Mouse (Mus musculus) lung, postnatal 36 days (tissue): ENCODE results near the gene Rerg.
A peak's percentile ranks its signal among the peaks of the same experiment; 100 is the strongest.

Experiments
- DNase-seq: peaks from one replicate; pipeline ENCODE4 v3.0.0; 2022; ENCODE audit warnings: mixed read lengths

The Rerg gene

DNA sequence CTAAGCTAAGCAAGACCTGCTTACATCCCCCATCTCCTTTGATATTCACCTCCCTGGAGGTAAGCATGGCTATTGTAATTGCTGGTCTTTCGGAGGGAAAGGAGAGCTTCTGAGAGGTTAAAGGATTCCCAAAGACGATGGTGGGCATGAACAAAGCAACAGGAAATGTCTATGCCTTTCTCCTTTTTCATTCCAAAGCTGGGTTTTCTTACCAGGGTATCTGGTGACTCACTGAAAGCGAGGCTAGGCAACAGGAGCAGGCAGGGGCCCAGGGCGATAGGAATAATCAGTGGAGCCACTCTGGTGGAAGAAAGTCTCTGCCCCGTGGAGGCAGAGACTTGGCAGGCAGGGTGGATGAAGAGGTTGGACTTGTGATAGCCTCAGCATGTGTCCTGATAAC, at the start of gene Rerg:
Gene Rerg (minus strand): TSS at position 272 of the 400 bp plus-strand sequence.
- no peak for DNase-seq

DNA sequence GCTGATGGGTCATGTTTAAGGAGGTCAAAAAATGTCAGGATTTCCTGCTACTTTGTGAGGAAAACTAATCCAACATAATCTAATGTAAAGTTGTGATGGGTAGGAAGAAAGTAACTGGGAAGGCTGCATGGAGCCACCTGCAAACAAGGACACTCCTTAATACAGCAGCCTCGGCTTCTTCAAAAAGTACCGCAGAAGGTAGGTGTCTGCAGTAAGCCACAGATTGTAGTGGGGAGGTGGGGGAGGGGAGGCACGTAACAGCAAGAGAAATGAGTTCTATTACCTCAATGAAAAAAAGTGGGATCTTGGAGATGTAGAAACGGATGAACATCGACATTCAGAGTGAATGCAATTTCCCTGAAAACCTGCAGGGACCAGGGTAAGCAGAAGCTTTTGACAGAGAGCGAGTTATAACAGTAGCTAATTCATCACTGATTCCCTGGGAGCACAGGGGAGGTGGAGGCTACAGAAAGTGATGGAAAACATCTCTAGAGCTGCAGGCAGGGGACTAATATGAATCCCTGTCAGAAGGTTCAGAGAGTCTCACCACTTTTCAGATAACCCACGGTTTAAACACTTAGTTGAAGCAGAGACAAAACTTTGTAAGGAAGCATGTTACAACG, 47.7 kb upstream of the Rerg start:
- no peak for DNase-seq

DNA sequence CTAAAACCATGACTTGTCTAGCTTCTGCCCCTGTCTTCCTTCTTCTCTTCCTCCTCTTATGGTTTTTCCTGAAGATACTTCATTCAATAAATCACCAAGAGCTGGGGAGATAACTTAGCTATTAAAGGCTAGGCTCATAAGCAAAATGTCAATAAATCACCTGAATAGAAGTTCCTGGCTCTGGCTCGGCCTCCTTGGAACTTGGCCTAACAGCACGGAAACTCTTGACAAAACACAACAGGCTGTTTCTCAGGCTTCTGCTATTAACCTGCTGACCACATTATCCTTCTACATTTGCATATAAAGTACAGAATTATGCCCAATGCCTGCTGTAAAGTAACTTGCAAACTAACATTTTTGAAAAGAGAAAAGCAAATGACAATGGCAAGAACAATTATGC, 41.1 kb upstream of the Rerg start:
- no peak for DNase-seq

DNA sequence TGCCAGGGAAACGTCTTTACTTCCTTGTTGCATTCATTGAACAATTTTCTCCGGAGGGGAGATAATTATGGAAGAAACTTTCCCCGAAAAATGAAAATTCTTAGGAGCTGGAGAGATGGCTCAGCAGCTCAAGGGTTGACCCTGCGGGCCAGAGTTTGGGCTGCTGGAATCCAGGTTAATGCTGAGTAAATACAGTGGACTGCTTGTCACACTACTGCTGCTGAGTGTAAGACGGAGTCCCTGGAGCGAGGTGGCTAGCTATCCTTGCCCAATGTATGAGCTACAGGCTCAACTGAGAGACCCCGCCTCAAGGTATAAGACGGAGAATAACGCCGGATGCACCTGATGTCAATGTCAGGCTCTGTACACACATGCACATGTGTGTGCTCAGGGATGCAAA, 40.7 kb upstream of the Rerg start:
- no peak for DNase-seq

DNA sequence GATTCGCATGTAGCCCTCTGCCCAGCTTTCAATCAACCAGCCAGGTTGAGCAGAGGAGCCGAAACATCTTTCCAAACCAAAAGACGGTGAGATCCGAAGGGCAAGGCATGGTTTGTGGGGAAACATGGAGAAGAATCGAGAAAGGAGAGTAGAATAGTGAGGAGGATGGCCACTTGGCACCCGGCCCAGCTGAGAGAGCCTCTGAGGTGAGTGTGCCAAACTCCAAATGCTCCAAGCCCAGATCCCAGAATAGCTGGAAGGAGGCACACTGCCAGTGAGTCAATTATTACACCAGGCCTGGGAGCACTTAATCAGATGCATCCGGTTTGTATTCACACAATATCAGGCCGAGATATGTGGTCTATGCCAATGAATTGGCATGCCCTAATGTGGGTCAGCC, 39.7 kb upstream of the Rerg start:
- peak; percentile 29 for DNase-seq

DNA sequence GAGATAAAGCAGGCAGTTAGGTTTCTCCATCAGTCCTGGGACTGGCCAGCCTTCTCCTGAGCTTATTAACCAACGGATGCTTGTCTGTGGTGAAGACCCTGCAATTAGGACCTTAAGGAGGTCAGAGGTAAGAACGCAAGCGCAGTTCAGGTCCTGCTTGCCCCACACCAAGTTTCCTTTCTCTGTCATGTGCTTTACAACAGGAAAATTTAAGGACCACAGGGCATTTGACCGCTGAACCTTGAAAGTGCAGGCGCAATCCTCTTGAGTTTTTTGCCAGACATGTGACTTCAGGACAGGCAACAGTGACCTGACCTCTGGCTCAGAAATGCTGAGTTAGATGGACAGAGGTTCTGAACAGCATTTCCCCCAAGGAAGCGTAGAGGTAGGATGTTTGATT, 36.8 kb upstream of the Rerg start:
- no peak for DNase-seq

DNA sequence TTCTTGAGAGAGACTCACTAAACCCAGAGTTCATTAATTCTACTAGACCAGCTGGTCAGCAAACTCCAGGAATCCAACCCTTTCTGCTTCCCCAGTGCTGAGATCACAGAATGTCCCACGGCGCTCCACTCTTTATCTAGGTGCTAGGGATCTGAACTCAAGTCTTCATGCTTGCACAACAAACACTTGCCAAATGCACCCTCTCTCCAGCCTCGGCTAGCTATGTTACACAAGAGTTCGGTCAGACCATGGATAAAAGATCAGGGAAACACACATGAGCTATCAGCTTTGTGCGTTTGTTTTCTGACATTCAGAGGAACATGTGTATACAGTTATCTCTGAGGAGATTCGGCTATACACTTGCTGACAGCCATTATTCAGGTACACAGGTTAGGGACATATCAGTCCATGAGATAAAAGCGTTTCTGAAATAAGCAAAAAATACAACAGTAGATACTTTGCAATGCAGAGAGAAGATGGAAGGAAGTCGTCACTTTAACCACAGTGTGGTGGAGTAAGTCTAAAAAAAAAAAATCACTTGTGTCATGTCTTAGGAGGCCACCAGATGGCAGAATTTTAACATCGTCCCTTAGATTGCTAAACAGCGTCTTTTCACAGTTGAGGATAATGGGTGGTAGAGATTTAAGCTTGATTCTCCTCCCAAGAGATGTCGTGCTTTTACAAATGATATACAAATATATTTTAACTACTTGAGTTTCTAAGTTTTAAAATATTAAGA, 35.5 kb upstream of the Rerg start:
- DNase-seq, result peak; percentile 14

DNA sequence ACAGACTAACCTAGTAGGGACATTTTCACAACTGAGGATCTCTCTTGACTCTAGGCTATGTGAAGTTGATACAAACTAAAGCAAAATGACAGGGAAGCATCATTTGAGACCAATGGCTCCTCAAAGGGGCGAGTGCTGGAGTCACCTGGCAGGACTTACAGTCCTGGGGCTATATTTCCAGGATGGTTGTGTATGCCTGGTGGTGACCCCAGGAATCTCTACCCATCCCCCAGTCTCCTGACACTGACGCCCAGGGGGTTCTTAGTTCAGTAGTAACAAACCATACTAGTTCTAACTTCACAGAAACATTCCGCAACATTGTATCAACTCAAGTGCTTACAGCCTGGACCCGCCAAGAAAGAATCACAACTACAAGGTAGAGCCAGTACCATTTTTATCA, 32.4 kb upstream of the Rerg start:
- DNase-seq, result no peak

DNA sequence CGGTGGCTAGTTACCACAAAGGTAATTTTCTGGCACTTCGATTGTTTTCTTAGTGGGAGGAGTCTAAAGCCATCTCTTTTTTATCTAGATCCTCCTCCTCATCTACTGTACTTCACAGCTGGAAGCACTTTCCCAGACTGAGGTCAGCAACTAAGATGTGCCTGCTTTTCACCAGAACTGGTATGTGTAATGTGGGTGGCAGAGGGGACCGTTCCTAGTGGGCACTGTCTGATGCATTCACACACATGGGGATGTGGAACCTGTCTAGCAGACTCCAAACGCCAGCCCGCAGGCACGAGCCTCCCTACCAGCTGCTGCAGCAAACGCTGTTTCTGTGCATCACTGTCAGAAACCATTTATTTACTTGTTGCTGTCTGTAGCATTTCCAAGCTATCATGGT, 31.3 kb upstream of the Rerg start:
- no peak for DNase-seq

DNA sequence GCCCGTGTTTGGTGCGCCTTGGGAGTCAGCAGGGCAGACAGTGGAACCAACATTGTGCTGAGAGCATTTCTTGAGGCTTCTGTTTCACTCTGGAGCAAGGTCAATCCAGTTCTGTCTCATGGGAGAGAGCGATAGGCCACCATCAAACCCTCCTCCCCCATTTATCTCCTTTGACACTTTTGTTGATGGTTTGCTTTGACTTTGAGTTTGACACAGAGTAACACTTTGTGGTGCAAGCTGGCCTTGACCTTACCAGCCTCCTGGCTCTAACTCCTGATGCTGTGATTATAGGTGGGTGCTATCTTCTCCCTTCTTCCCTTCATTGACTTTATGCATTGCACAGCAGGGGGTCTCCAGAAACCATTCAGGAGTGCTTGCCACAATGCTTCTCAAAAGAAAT, 30.9 kb upstream of the Rerg start:
- DNase-seq, result no peak

DNA sequence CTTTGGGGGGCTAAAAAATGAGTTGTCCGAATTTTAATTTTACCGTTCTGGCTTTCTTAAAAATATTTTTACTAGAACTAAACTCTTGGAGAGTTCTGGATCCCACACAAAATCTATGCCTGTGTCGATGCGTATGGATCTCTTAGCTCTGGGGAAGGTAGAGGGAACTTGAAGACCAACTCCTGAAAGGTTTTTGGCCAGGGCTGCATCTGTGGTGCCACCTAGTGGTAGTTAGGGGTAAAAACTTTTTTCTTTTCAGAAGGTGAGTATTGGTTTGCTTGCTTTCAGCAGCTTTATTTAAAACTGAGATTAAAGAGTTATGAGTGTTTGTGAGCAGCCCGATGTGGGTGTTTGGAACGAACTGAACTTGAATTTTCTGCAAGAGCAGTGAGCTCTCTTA, 21.8 kb upstream of the Rerg start:
- peak; percentile 60 for DNase-seq

DNA sequence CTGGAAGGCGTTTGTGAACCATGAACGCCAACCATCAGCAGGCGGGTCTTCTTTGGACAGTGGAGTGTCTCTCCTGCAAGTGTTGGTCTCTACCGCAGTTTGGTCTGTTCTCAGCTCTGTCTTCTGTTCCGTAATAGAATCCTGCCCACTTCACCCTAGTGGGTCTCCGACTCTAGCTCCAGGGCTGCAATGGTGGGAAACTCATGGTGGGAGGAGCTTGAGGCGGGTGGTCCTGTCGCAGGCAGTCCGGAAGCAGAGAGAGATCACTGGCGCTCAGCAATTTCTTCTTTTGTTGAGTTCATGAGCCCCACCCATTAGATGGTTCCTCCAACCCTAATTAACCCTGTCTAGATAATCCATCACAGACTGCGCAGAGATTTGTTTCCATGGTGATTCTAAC, 20.7 kb upstream of the Rerg start:
- no peak for DNase-seq

DNA sequence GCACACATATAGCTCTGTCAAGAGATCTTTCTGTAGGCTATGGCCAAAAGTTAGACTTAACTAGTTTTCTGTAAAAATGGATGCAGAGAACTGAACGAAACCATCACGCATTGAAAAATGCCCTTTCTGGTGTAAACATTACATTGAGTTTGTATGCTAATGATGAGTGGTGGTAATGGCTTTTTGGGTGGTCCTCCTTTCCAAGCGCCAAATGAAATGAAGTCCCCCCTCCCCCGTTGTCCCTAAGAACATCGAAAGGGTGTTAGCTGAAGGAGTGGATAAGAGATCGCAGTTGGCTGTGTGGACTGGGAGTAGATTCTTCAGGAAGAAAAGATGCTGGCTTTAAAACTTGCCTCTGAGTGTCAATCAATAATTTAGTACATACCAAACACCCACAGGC, 20.3 kb upstream of the Rerg start:
- no peak for DNase-seq

DNA sequence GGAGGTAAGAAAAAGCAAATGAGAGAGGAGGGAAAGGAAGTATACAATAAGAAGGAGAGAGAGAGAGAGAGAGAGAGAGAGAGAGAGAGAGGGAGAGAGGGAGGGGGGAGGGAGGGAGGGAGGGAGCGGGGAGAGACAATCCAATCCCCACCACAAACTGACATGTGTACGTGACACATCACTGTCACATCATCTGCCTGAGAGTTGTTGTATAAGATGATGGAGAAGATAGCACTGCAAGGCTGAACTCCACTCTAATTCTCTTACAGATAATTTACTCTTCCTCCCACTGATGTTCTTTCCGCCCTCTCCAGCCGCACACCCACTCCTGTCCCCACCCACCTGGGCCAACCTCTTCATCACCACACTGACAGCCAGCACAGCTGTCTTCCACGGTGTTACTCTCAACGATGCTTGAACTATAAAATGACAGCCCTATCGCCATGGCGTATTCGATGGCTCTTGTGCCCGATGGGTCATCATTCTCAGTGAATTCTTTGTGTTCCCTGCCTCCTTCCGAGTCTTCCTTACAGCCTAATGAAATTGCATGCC, 18.2 kb upstream of the Rerg start:
- DNase-seq, result no peak

DNA sequence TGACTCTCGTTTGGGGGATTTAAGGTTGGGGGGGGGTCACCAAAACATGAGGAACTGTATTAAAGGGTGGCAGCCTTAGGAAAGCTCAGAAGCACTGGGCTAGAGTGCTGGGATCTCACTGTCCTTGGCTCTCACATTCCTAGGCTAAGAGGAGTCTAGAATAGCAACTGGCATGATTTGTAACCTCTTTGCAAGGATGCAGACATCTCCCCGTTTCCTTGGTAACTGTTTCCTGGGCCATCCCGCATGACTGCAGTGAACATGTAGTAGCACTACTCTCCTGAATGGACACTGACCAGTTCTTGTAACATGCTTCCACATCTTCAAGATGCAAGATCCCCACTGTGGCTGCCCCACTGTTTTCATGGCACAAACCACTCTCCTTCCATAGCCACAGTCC, 17.1 kb upstream of the Rerg start:
- DNase-seq, result no peak

DNA sequence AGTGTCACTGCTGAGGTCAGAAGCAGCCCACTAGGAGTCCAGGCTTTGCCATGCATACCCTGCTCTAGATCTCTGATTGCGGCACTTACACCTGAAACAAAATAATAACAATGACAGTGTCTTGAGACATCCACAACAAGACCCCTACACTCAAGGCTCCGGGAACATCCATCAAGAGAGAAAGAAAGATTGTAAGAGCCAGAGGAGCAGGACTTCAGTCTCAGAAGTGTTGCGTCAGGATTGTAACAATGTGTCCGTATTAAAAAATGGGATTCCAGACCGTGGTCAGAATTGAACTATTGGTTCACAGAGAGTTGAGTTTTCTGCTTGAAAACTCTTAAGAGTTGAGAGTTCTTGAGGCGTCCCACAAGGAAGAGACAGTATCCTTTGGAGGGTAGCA, 10.3 kb upstream of the Rerg start:
- DNase-seq, result no peak

DNA sequence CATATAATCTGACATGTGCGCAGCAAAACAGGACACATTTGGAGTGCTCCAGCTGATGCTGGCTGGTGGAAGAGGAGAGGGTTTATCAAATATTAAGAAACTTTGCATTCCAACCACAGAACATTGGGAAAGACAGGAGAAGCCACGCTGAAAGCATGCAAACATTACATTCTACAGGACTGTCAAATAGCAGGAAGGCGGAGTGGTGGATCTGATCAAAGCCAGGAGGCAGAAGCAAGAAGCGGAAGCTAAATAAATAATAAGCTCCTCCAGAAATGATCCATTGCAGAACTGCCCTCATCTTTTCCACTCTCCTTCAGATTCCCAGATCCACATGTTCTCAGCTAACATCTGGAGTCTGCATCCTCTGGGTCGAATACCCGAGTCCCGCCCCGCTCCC, 9.8 kb upstream of the Rerg start:
- peak; percentile 32 for DNase-seq

DNA sequence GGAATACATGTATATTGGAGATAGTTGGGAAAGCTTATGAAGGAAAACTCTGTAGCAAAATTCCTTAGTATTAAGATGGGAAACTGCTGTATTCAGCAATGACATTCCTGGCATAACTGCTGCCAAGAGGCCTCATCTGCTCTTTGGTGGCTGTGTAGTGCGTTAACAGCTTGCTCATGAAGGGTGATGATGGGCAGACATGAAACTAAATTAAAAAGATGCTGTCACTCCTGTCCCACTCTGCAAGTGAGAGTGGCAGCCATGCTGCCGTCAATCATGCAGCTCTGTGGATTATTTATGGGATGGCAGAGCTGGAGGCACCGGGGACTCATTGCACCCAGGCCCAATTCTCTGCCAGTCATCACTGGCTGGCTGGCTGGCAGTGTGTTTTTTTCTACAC, 8.7 kb upstream of the Rerg start:
- DNase-seq, result no peak

DNA sequence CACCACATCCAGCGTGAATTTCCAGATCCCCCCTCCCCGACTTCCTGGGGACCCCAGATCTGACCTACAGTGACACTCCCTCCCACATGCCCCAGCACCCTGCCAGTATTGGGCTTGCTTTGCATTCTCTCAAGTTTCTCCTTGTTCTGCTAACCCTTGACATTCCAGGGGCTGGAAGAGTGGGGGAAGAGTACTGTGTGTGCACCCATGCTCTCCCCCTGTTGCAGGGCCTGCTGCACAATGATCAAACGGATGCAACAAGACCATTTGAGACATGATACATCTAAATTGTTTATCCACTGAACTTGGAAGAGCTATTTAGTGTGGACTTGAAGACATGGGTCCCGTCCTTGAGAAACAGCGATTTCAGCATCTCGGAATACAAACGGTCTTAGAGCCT, 349 bp upstream of the Rerg start:
- DNase-seq, result no peak

DNA sequence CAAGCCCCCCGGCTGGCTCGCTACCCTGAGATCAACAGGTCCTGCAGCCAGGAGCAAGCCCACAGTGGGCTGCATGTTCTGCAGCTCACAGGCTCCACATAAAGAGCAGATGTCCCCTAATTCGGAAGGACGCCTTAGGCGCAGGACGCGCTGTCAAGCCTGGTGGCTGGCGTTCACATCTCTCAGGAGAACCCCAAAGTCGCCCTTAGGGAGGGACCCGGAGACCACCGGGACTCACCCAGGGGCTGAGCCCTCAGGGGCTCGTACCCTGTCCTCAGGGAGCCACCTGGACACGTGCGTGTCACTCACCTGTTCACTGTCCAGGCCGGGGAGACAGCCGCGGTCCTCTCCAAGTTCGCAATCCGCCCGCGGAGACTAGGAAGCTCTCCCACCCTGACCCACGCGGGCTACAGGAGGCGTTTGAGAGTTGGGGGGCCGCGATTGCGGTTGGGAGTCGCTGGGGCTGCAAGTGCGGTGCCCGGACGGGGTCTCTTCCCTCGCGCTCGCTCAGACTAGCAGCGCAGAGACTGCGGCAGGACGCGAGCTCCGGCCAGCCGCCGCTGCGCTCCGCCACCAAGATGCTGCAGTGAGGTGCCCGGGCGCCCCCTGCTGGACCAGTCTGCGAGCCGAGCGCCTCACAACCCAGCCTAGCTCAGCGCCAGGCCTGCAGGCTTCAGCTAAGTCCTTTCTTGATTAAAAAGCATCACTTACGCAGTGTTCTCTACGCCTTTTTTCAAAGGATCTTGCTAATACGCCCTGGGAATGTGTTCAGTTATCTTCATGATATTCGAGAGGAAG, 927 bp downstream of the Rerg start:
- DNase-seq, result peak; percentile 94

DNA sequence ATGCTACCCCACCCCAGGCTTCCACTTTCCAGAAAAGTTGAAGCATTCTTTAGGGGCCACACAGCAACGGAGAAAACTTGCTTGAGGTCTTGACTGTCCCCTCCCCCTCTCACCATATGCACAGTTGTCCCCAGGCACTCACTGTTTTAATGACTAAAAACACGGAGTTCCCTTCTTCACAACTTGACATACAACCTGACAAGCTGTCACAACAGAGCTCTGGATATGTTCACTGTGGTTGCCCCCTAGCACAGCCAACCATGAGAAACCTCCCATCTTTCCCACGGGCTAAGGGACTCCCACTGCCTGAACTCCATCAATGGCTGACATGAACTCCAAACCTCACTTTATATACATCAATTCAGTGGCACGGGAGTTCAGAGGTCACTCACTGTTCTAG, 3.5 kb downstream of the Rerg start:
- no peak for DNase-seq

DNA sequence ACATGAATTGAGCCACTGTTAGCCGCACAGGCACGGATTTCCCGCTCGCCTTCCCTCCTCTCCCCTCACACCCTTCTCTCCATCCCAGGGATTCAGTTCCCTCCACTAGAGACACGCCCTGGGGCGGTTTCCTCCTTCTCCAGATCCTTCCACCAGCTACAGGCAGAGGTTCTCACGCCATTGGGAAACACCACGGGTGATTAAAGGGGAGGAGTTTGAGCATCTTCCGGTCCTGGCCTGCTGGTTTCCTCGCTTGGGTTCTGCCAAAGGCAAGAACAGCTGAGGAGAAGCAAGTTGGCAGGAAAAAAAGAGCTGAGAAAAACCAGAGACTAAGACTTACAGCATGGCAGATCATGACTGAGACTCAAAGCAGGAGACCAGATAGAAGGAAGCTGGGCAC, 6.7 kb downstream of the Rerg start:
- DNase-seq, result no peak

DNA sequence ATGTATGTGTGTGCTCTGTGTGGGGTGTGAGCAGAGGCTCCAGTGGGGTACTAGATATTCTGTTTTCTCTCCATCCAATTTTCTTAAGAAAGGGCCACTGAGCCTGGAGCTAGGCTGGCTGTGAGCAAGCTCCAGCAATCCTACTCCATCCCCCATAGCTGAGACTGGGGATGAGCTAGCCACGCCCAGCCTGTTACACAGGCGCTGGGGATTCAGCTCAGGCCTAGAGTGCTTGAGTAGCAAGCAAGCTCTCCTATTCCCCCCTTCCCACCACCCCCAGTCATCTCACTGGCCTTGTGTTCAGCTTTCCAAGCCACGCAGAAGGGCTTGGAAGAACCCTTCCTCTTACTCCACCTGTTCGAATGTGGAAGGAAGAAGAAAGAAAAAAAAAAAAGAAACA, 7.2 kb downstream of the Rerg start:
- no peak for DNase-seq

DNA sequence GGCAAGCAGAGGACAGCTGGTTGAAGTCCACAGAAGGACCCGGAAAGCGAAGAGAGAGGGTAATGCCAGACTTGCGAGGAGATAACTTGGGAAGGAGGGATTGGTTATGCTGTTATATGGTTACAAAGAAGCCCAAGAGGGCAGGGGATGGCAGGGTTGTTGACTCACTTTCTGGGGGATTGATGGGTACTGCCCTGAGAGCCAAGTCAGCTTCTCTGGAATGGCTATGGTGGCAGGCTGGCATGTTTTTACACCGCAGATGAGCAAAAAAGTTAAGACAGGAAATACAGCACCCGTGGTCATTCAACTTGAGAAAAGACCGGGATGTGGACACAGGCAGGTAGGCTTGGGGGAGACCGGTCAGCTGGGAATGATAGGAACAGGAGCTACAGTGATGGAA, 7.8 kb downstream of the Rerg start:
- no peak for DNase-seq
